In genomic region chr3:158038106-158038505, GRCm38 (mm10) we compare ENCODE assay signal across 22 mouse cellular contexts. TPM values are rescaled to one million over a fixed set of nuclear protein-coding genes. Genes with fewer than 3 reads are reported as not detected.
A peak's percentile ranks its signal among the peaks of the same experiment; 100 is the strongest.
DNase-seq lines count a peak whose midpoint lies in the region; ATAC-seq and TF ChIP-seq lines count a peak whose summit lies in the region.
"Had no signal": no experiment of that assay in that cellular context is flagged by ENCODE, and none has a peak within 500 bp of the region (broad histone marks: within the 10 kb centered on the region; RNA-seq: fewer than 3 reads in every experiment).

No protein-coding gene starts in this region.

- H3K27me3 ChIP-seq in forebrain, embryonic 15.5 days: no peaks in the 10 kb centered on the region
- H3K27me3 ChIP-seq in forebrain, embryonic 12.5 days: no peaks in the 10 kb centered on the region
- H3K27me3 ChIP-seq in midbrain, embryonic 10.5 days (ENCODE audit: low read depth, poor library complexity, severe bottlenecking): no peaks in the 10 kb centered on the region
- H3K27me3 ChIP-seq in midbrain, embryonic 16.5 days (ENCODE audit: control insufficient read depth, insufficient read depth, low read depth, low read length): no peaks in the 10 kb centered on the region
- no peaks in the 10 kb centered on the region for H3K27me3 ChIP-seq in liver, embryonic 13.5 days
- H3K27me3 ChIP-seq: hindbrain, embryonic 13.5 days; midbrain, embryonic 13.5 days had no signal

- H3K9me3 ChIP-seq in forebrain, embryonic 15.5 days: no peaks in the 10 kb centered on the region
- H3K9me3 ChIP-seq in forebrain, embryonic 12.5 days: no peaks in the 10 kb centered on the region
- H3K9me3 ChIP-seq in midbrain, embryonic 10.5 days (replicated peaks): no peaks in the 10 kb centered on the region
- H3K9me3 ChIP-seq in midbrain, embryonic 16.5 days (replicated peaks; ENCODE audit: control insufficient read depth, low read length, poor library complexity, severe bottlenecking): no peaks in the 10 kb centered on the region
- no peaks in the 10 kb centered on the region for H3K9me3 ChIP-seq in ES-E14 (ENCODE audit: control insufficient read depth, insufficient read depth, low read depth, low read length)
- no peaks in the 10 kb centered on the region for H3K9me3 ChIP-seq in liver, embryonic 13.5 days (replicated peaks)
- H3K9me3 ChIP-seq: hindbrain, embryonic 13.5 days; midbrain, embryonic 13.5 days had no signal

- no peaks in the 10 kb centered on the region for H3K36me3 ChIP-seq in forebrain, embryonic 15.5 days
- H3K36me3 ChIP-seq in forebrain, embryonic 12.5 days (replicated peaks): no peaks in the 10 kb centered on the region
- peaks cover 3% of the 10 kb centered on the region; the same call in 1 of the 2 replicates for H3K36me3 ChIP-seq in midbrain, embryonic 10.5 days
- H3K36me3 ChIP-seq in midbrain, embryonic 16.5 days (ENCODE audit: control insufficient read depth, insufficient read depth, low read length): no peaks in the 10 kb centered on the region
- no peaks in the 10 kb centered on the region; the same call in 1 of the 2 replicates for H3K36me3 ChIP-seq in ES-E14 (ENCODE audit: control insufficient read depth, insufficient read depth, low read length, poor library complexity, severe bottlenecking)
- no peaks in the 10 kb centered on the region for H3K36me3 ChIP-seq in liver, embryonic 13.5 days
- H3K36me3 ChIP-seq: midbrain, embryonic 13.5 days had no signal

- H3K27ac ChIP-seq in forebrain, embryonic 15.5 days (replicated peaks): no peak overlapping the region
- no peak overlapping the region for H3K27ac ChIP-seq in forebrain, embryonic 12.5 days
- no peak overlapping the region for H3K27ac ChIP-seq in midbrain, embryonic 10.5 days (replicated peaks)
- H3K27ac ChIP-seq in midbrain, embryonic 16.5 days (ENCODE audit: low read length): no peak overlapping the region
- no peak overlapping the region for H3K27ac ChIP-seq in ES-E14 (ENCODE audit: insufficient read depth, low read depth, low read length, poor library complexity, severe bottlenecking)
- H3K27ac ChIP-seq in liver, embryonic 13.5 days: no peak overlapping the region
- H3K27ac ChIP-seq: heart, adult 2 months; hindbrain, embryonic 13.5 days; kidney, postnatal 0 days; midbrain, embryonic 13.5 days had no signal

- 82% methylated on average over 3 of the region's 3 CpGs for WGBS in forebrain, embryonic 15.5 days
- 84% methylated on average over 3 of the region's 3 CpGs for WGBS in forebrain, embryonic 12.5 days
- 82% methylated on average over 3 of the region's 3 CpGs for WGBS in midbrain, embryonic 10.5 days
- 90% methylated on average over 3 of the region's 3 CpGs for WGBS in midbrain, embryonic 16.5 days
- WGBS in liver, embryonic 13.5 days (ENCODE audit: insufficient replicate concordance): 74% methylated on average over 3 of the region's 3 CpGs

- in situ Hi-C loops in ES-E14 (cut with MboI; ENCODE audit: low sequenced_read_pairs in 2 of 2, unreplicated experiment in 2 of 2): loop anchor here in 1 of 2 experiments (5.0 kb wide), 1 partner anchor 86 kb away; no protein-coding TSS in a partner anchor

- H3K4me1 ChIP-seq in forebrain, embryonic 15.5 days: peaks cover 21% of the 10 kb centered on the region
- peaks cover 17% of the 10 kb centered on the region for H3K4me1 ChIP-seq in forebrain, embryonic 12.5 days
- H3K4me1 ChIP-seq in midbrain, embryonic 10.5 days: peaks cover 26% of the 10 kb centered on the region
- peaks cover 23% of the 10 kb centered on the region for H3K4me1 ChIP-seq in midbrain, embryonic 16.5 days (ENCODE audit: control insufficient read depth, insufficient read depth, low read length)
- peaks cover 0 to 3% of the 10 kb centered on the region in 2 experiments; a peak in 1 of 4 replicates for H3K4me1 ChIP-seq in ES-E14 (ENCODE audit: control insufficient read depth in 2 of 2, insufficient read depth in 2 of 2, low read length in 2 of 2, poor library complexity in 1 of 2)
- peaks cover 33% of the 10 kb centered on the region for H3K4me1 ChIP-seq in liver, embryonic 13.5 days (replicated peaks)

- no peak for ATAC-seq in forebrain, embryonic 15.5 days (replicated peaks)
- ATAC-seq in forebrain, embryonic 12.5 days (ENCODE audit: low FRiP score): no peak
- no peak for ATAC-seq in midbrain, embryonic 16.5 days
- ATAC-seq in liver, embryonic 13.5 days (ENCODE audit: low read depth): no peak
- ATAC-seq: midbrain, embryonic 13.5 days had no signal

- no peak for DNase-seq in midbrain, embryonic 10.5 days (ENCODE audit: low spot score)
- no peak for DNase-seq in ES-E14 (ENCODE audit: low read depth, low spot score)
- DNase-seq in liver, embryonic 13.5 days: no peak
- DNase-seq in heart, postnatal 10 days: no peak
- DNase-seq: adrenal gland, postnatal 25 days; B cell, adult 2 months; cerebellum, adult 8-10 months; cerebellum, postnatal 36 days; gastrocnemius, postnatal 25 days; heart, adult 2 months; heart, postnatal 36 days; kidney, adult 11 months; layer of hippocampus, adult 9-11 months; lung, adult 18-20 months; lung, postnatal 14 days; thymus, postnatal 25 days had no signal

- intact Hi-C loops in heart, postnatal 10 days (cut with DNase I): loop anchor here (10.0 kb wide), 1 partner anchor 503 kb away; the partner anchor contains the start of gene Zranb2

- no peak overlapping the region for H3K4me3 ChIP-seq in forebrain, embryonic 15.5 days
- H3K4me3 ChIP-seq in forebrain, embryonic 12.5 days (replicated peaks): no peak overlapping the region
- 0 out of 2 replicates have a peak overlapping the region, but pooled peaks have one; percentile 91 for H3K4me3 ChIP-seq in midbrain, embryonic 10.5 days
- no peak overlapping the region for H3K4me3 ChIP-seq in midbrain, embryonic 16.5 days (ENCODE audit: low read depth, low read length)
- H3K4me3 ChIP-seq in ES-E14 (ENCODE audit: insufficient read depth in 1 of 2, low read depth in 1 of 2, low read length in 2 of 2, poor library complexity in 1 of 2, severe bottlenecking in 1 of 2): no peak overlapping the region
- peak overlapping the region; percentile 88 for H3K4me3 ChIP-seq in liver, embryonic 13.5 days (replicated peaks)
- H3K4me3 ChIP-seq: heart, adult 2 months had no signal

- no peak overlapping the region for H3K9ac ChIP-seq in forebrain, embryonic 15.5 days (replicated peaks)
- no peak overlapping the region for H3K9ac ChIP-seq in forebrain, embryonic 12.5 days
- no peak overlapping the region for H3K9ac ChIP-seq in midbrain, embryonic 16.5 days (ENCODE audit: low read depth, low read length)
- no peak overlapping the region for H3K9ac ChIP-seq in ES-E14 (ENCODE audit: insufficient read depth, low read depth, low read length, poor library complexity, severe bottlenecking)
- H3K9ac ChIP-seq in liver, embryonic 13.5 days: no peak overlapping the region
- H3K9ac ChIP-seq: hindbrain, embryonic 13.5 days; midbrain, embryonic 13.5 days had no signal

- H3K4me2 ChIP-seq in forebrain, embryonic 15.5 days (replicated peaks): peak overlapping the region; percentile 71; the same call in 1 of the 2 replicates
- no peak overlapping the region for H3K4me2 ChIP-seq in forebrain, embryonic 12.5 days
- no peak overlapping the region for H3K4me2 ChIP-seq in midbrain, embryonic 16.5 days (ENCODE audit: low read length)
- H3K4me2 ChIP-seq in liver, embryonic 13.5 days: peak overlapping the region; percentile 56

TF ChIP-seq in ES-E14, 5 proteins besides CTCF, POLR2A, EP300 and RAD21:
- TF ChIP-seq ZC3H11A (IDR thresholded peaks at IDR 0.05; ENCODE audit: borderline replicate concordance, low read depth, low read length): no peak
- peak; percentile 61; the same call in 1 of the 2 replicates for TF ChIP-seq ZNF384 (IDR thresholded peaks at IDR 0.05; ENCODE audit: low read depth, low read length)
- TF ChIP-seq HCFC1 (IDR thresholded peaks at IDR 0.05; ENCODE audit: borderline replicate concordance, insufficient read depth, low read length): no peak
- no peak for TF ChIP-seq MAFK (IDR thresholded peaks at IDR 0.05; ENCODE audit: insufficient read depth, low read depth, low read length)
- no peak for TF ChIP-seq CHD2 (IDR thresholded peaks at IDR 0.05; ENCODE audit: low read depth, low read length)

RNA-seq across cellular contexts. Expression of gene Lrrc40, which starts 1.6 kb away (rescaled TPM):
- polyA plus RNA-seq in forebrain, embryonic 15.5 days (2015; fragmentation: Nextera tagmentation; extraction: Ambion mirVana): 59.9 and 65.2 TPM in 2 replicates
- 80.9 and 81.0 TPM in 2 replicates for polyA plus RNA-seq in forebrain, embryonic 12.5 days (2016; fragmentation: Nextera tagmentation; extraction: Ambion mirVana)
- polyA plus RNA-seq in midbrain, embryonic 10.5 days (2016; fragmentation: Nextera tagmentation; extraction: Ambion mirVana): 85.4 and 91.6 TPM in 2 replicates
- 58.4 and 61.9 TPM in 2 replicates for polyA plus RNA-seq in midbrain, embryonic 16.5 days (2015; fragmentation: Nextera tagmentation; extraction: Ambion mirVana)
- total RNA-seq in ES-E14 (2012; rRNA removed): 28.3 and 42.5 TPM in 2 replicates
- 30.6 and 43.3 TPM in 2 replicates for polyA plus RNA-seq in liver, embryonic 13.5 days (2015; fragmentation: Nextera tagmentation; extraction: Ambion mirVana)
- 10 to 100 TPM; 19.8 to 20.4 TPM for total RNA-seq in heart, postnatal 10 days (2021)

RNA-seq across cellular contexts. Expression of gene Srsf11, which starts 1.7 kb away (rescaled TPM):
- polyA plus RNA-seq in forebrain, embryonic 15.5 days (2015; fragmentation: Nextera tagmentation; extraction: Ambion mirVana): 301 and 315 TPM in 2 replicates
- 346 and 368 TPM in 2 replicates for polyA plus RNA-seq in forebrain, embryonic 12.5 days (2016; fragmentation: Nextera tagmentation; extraction: Ambion mirVana)
- 318 and 320 TPM in 2 replicates for polyA plus RNA-seq in midbrain, embryonic 10.5 days (2016; fragmentation: Nextera tagmentation; extraction: Ambion mirVana)
- polyA plus RNA-seq in midbrain, embryonic 16.5 days (2015; fragmentation: Nextera tagmentation; extraction: Ambion mirVana): 226 and 241 TPM in 2 replicates
- total RNA-seq in ES-E14 (2012; rRNA removed): 169 and 172 TPM in 2 replicates
- polyA plus RNA-seq in liver, embryonic 13.5 days (2015; fragmentation: Nextera tagmentation; extraction: Ambion mirVana): 135 and 148 TPM in 2 replicates
- total RNA-seq in heart, postnatal 10 days (2021): 10 to 100 TPM; 68.8 to 77.7 TPM

Comparison
In these comparisons a context has a peak if more than half of its experiments do, and no peak if none do; other contexts are left out.
1. H3K4me2 ChIP-seq: peak in forebrain, embryonic 15.5 days (single experiment) and liver, embryonic 13.5 days (single experiment); none in forebrain, embryonic 12.5 days (single experiment) and midbrain, embryonic 16.5 days (single experiment).
2. H3K4me3 ChIP-seq: peak in midbrain, embryonic 10.5 days (single experiment) and liver, embryonic 13.5 days (single experiment); none in forebrain, embryonic 15.5 days (single experiment), forebrain, embryonic 12.5 days (single experiment), midbrain, embryonic 16.5 days (single experiment) and ES-E14 (0 of 2).